Mouse (Mus musculus): ENCODE data around the gene Pcgf6.

- TF ChIP-seq POLR2A (IDR thresholded peaks at IDR 0.05; ENCODE audit: insufficient read depth, low read depth, low read length) (peak; percentile 79), CTCF (IDR thresholded peaks at IDR 0.05; ENCODE audit: insufficient read depth, low read depth, low read length) (no peak)
Measured at GRCm38 (mm10) chr19:47014447-47015381, 36.0 kb downstream of the Pcgf6 start, which contains the start of the genes Ina and Nt5c2.
